Mouse (Mus musculus): ENCODE results near the gene Itgbl1.

GRCm38 (mm10) chr14:123759534-123759933, 99.8 kb downstream of the Itgbl1 start:
- TF ChIP-seq SRF (IDR thresholded peaks at IDR 0.05; ENCODE audit: control insufficient read depth, insufficient read length, low read depth), result no peak
- no peak for TF ChIP-seq MYOD1 (IDR thresholded peaks at IDR 0.05; ENCODE audit: control insufficient read depth in 1 of 3, insufficient read length in 2 of 3, low read depth in 2 of 3)
- no peak for TF ChIP-seq POLR2A (IDR thresholded peaks at IDR 0.05; ENCODE audit: insufficient read length, low read depth)
- no peak for TF ChIP-seq CEBPB (IDR thresholded peaks at IDR 0.05; ENCODE audit: insufficient read depth, poor library complexity, severe bottlenecking)
- TF ChIP-seq REST (IDR thresholded peaks at IDR 0.05; ENCODE audit: insufficient read depth, insufficient read length), result no peak
- TF ChIP-seq MAX (IDR thresholded peaks at IDR 0.05; ENCODE audit: low read depth), result no peak
- TF ChIP-seq POLR2AphosphoS2 (IDR thresholded peaks at IDR 0.05; ENCODE audit: insufficient read length, low read depth), result no peak
- no peak for TF ChIP-seq USF1 (IDR thresholded peaks at IDR 0.05; ENCODE audit: low read depth)
- TF ChIP-seq TCF3 (IDR thresholded peaks at IDR 0.05; ENCODE audit: insufficient read length, low read depth), result no peak

Measured in myocyte (in vitro differentiated cells).